Mouse (Mus musculus) lung, postnatal 0 days (tissue): ENCODE results near the gene Unc5c. TPM values are rescaled to one million over a fixed set of nuclear protein-coding genes. Genes with fewer than 3 reads are reported as not detected.

Experiments used
- ATAC-seq: fragments of 200-750 bp; cut with Nextera tagmentation; 2 replicates; pipeline ENCODE4 v1.8.0; 2017; ENCODE audit warnings: moderate library complexity
- DNase-seq: peaks from one replicate; pipeline ENCODE4 v3.0.0-alpha.2; 2016; ENCODE audit warnings: low spot score
- H3K27ac ChIP-seq: fragments of 300-500 bp; sonication (generic); 2 replicates; pipeline ENCODE4 v1.5.1; 2014; ENCODE audit warnings: antibody characterized with exemption, mild to moderate bottlenecking, low read length, mixed read lengths
- H3K27me3 ChIP-seq: fragments of 300-500 bp; sonication (generic); replicated peaks from 2 replicates; pipeline ENCODE4 v1.6.1; 2014; ENCODE audit warnings: low read length, mixed read lengths; ENCODE audit not compliant: insufficient read depth
- H3K36me3 ChIP-seq: fragments of 300-500 bp; sonication (generic); 2 replicates; pipeline ENCODE4 v1.6.1; 2014; ENCODE audit warnings: low read length, mixed read lengths; ENCODE audit not compliant: insufficient read depth
- H3K4me1 ChIP-seq: fragments of 300-500 bp; sonication (generic); 2 replicates; pipeline ENCODE4 v1.6.1; 2014; ENCODE audit warnings: antibody characterized with exemption, low read depth, low read length, mixed read lengths; ENCODE audit not compliant: insufficient read depth
- H3K4me2 ChIP-seq: fragments of 300-500 bp; sonication (generic); replicated peaks from 2 replicates; pipeline ENCODE4 v1.6.1; 2014; ENCODE audit warnings: low read depth, mild to moderate bottlenecking, low read length, moderate library complexity, mixed read lengths
- H3K4me3 ChIP-seq: fragments of 300-500 bp; sonication (generic); 2 replicates; pipeline ENCODE4 v1.5.1; 2014; ENCODE audit warnings: low read depth, low read length
- H3K9ac ChIP-seq: fragments of 300-500 bp; sonication (generic); replicated peaks from 2 replicates; pipeline ENCODE4 v1.6.1; 2014; ENCODE audit warnings: low read depth, mild to moderate bottlenecking
- H3K9me3 ChIP-seq: fragments of 300-500 bp; sonication (generic); 2 replicates; pipeline ENCODE4 v1.6.1; 2016; ENCODE audit warnings: low read length, mixed read lengths
- CTCF ChIP-seq: IDR thresholded peaks from 2 replicates; pipeline ENCODE4 v1.5.1; 2016; ENCODE audit warnings: antibody characterized with exemption, mild to moderate bottlenecking
- EP300 ChIP-seq: IDR thresholded peaks from 2 replicates; pipeline ENCODE4 v1.6.1; 2016; ENCODE audit warnings: antibody characterized with exemption, mild to moderate bottlenecking, control low read depth
- WGBS: fragments of 180-500 bp; shearing (Covaris S2); extraction: QIAGEN DNeasy Blood & Tissue Kit; methylation state at CpG from one replicate; pipeline ENCODE4 v1.1.7; 2014; 5-methylcytosine and 5-hydroxymethylcytosine counted together
- polyA plus RNA-seq: library from polyadenylated mRNA; unstranded; fragments of >200 nt; fragmentation: Nextera tagmentation; extraction: Ambion mirVana; gene quantifications from 2 replicates; pipeline ENCODE4 v1.2.1, GENCODE M21; 2015

Gene Unc5c
- polyA plus RNA-seq, 1 experiment from 2014 or later, result 6.5 TPM

- Histone ChIP-seq H3K36me3 (no peaks in the 10 kb centered on the region), H3K9ac (no peak overlapping the region), H3K9me3 (no peaks in the 10 kb centered on the region), H3K27ac (no peak overlapping the region), H3K27me3 (no peaks in the 10 kb centered on the region), H3K4me2 (no peak overlapping the region), H3K4me1 (no peaks in the 10 kb centered on the region), H3K4me3 (no peak overlapping the region)
- ATAC-seq (no peak), DNase-seq (no peak)
- 69% methylated on average over 3 of the region's 3 CpGs for WGBS
- no peak for TF ChIP-seq CTCF
- TF ChIP-seq EP300, result no peak
These were observed 292.2 kb downstream of the Unc5c start for GRCm38 (mm10) chr3:141757259-141757658.

GRCm38 (mm10) chr3:141778411-141778919 lies 313.4 kb downstream of the Unc5c start:
- Histone ChIP-seq H3K36me3 (no peaks in the 10 kb centered on the region), H3K27me3 (no peaks in the 10 kb centered on the region), H3K4me3 (no peak overlapping the region), H3K27ac (no peak overlapping the region), H3K9ac (no peak overlapping the region), H3K4me1 (no peaks in the 10 kb centered on the region), H3K4me2 (no peak overlapping the region), H3K9me3 (no peaks in the 10 kb centered on the region)
- WGBS, result 55% methylated on average over 8 of the region's 8 CpGs
- TF ChIP-seq EP300 (no peak), CTCF (no peak)
- no peak for ATAC-seq
- no peak for DNase-seq

GRCm38 (mm10) chr3:141779186-141779585 lies 314.2 kb downstream of the Unc5c start:
- Histone ChIP-seq H3K27me3 (no peaks in the 10 kb centered on the region), H3K36me3 (no peaks in the 10 kb centered on the region), H3K9me3 (no peaks in the 10 kb centered on the region), H3K4me1 (no peaks in the 10 kb centered on the region), H3K4me2 (no peak overlapping the region), H3K27ac (no peak overlapping the region), H3K9ac (no peak overlapping the region), H3K4me3 (no peak overlapping the region)
- 36% methylated on average over 3 of the region's 3 CpGs for WGBS
- TF ChIP-seq EP300 (no peak), CTCF (no peak)
- ATAC-seq (no peak), DNase-seq (no peak)

- Histone ChIP-seq H3K36me3 (no peaks in the 10 kb centered on the region), H3K9me3 (no peaks in the 10 kb centered on the region), H3K27ac (no peak overlapping the region), H3K9ac (no peak overlapping the region), H3K4me2 (no peak overlapping the region), H3K4me1 (no peaks in the 10 kb centered on the region), H3K27me3 (no peaks in the 10 kb centered on the region), H3K4me3 (no peak overlapping the region)
- ATAC-seq (no peak), DNase-seq (no peak)
- TF ChIP-seq CTCF (no peak), EP300 (no peak)
- WGBS, result 64% methylated on average over 4 of the region's 4 CpGs
These were observed 317.5 kb downstream of the Unc5c start for GRCm38 (mm10) chr3:141782553-141782952.

GRCm38 (mm10) chr3:141791026-141791780 lies 326.2 kb downstream of the Unc5c start:
- no peaks in the 10 kb centered on the region for H3K27me3 ChIP-seq
- no peaks in the 10 kb centered on the region for H3K36me3 ChIP-seq
- 55% methylated on average over 8 of the region's 8 CpGs for WGBS
- no peak overlapping the region for H3K9ac ChIP-seq
- DNase-seq (no peak), ATAC-seq (no peak)
- no peaks in the 10 kb centered on the region for H3K9me3 ChIP-seq
- TF ChIP-seq EP300 (no peak), CTCF (no peak)
- H3K4me3 ChIP-seq, result no peak overlapping the region
- H3K4me2 ChIP-seq, result no peak overlapping the region
- no peak overlapping the region for H3K27ac ChIP-seq
- no peaks in the 10 kb centered on the region for H3K4me1 ChIP-seq

- H3K4me3 ChIP-seq, result no peak overlapping the region
- no peaks in the 10 kb centered on the region for H3K4me1 ChIP-seq
- ATAC-seq (no peak), DNase-seq (no peak)
- no peaks in the 10 kb centered on the region for H3K9me3 ChIP-seq
- H3K4me2 ChIP-seq, result no peak overlapping the region
- 80% methylated on average over 1 of the region's 1 CpGs for WGBS
- H3K27ac ChIP-seq, result no peak overlapping the region
- TF ChIP-seq EP300 (no peak), CTCF (no peak)
- no peak overlapping the region for H3K9ac ChIP-seq
- no peaks in the 10 kb centered on the region for H3K27me3 ChIP-seq
- H3K36me3 ChIP-seq, result no peaks in the 10 kb centered on the region
These were observed 327.1 kb downstream of the Unc5c start for GRCm38 (mm10) chr3:141792106-141792505.
